Mouse (Mus musculus) c-Kit-positive CD71-positive TER-119-negative erythroid progenitor cells, embryonic 14.5 days (primary cell): Measurements from ENCODE around the gene Fcnb.

ENCODE experiments used
- DNase-seq: peaks from one replicate; pipeline ENCODE4 v3.0.0-alpha.2; 2013; ENCODE audit warnings: low read depth

Fcnb gene

GRCm38 (mm10) chr2:28084768-28085167 lies at the start of gene Fcnb:
TSS of gene Fcnb (minus strand) at chr2:28084885.
- DNase-seq: no peak

GRCm38 (mm10) chr2:28133833-28134232 lies 49.1 kb upstream of the Fcnb start:
- DNase-seq: no peak

GRCm38 (mm10) chr2:28132117-28132516 lies 47.4 kb upstream of the Fcnb start:
- DNase-seq: no peak

GRCm38 (mm10) chr2:28126763-28127438 lies 42.2 kb upstream of the Fcnb start:
- no peak for DNase-seq

- DNase-seq: no peak
Measured at GRCm38 (mm10) chr2:28123910-28124309, 39.2 kb upstream of the Fcnb start.

- no peak for DNase-seq
Measured at GRCm38 (mm10) chr2:28121309-28121708, 36.6 kb upstream of the Fcnb start.

GRCm38 (mm10) chr2:28120342-28120741 lies 35.7 kb upstream of the Fcnb start:
- DNase-seq: no peak

- no peak for DNase-seq
Measured at GRCm38 (mm10) chr2:28118518-28119116, 33.9 kb upstream of the Fcnb start.

GRCm38 (mm10) chr2:28117490-28118308 lies 33.0 kb upstream of the Fcnb start:
- DNase-seq: no peak

- DNase-seq: no peak
Measured at GRCm38 (mm10) chr2:28108763-28109162, 24.1 kb upstream of the Fcnb start.

- DNase-seq: no peak
Measured at GRCm38 (mm10) chr2:28106002-28106401, 21.3 kb upstream of the Fcnb start.

GRCm38 (mm10) chr2:28103653-28104052 lies 19.0 kb upstream of the Fcnb start:
- DNase-seq: no peak

GRCm38 (mm10) chr2:28101892-28102291 lies 17.2 kb upstream of the Fcnb start:
- no peak for DNase-seq

- peak; percentile 49 for DNase-seq
Measured at GRCm38 (mm10) chr2:28100796-28101483, 16.3 kb upstream of the Fcnb start.

- DNase-seq: no peak
Measured at GRCm38 (mm10) chr2:28098547-28099505, 14.1 kb upstream of the Fcnb start.

GRCm38 (mm10) chr2:28096751-28097309 lies 12.1 kb upstream of the Fcnb start:
- DNase-seq: no peak

GRCm38 (mm10) chr2:28092099-28092498 lies 7.4 kb upstream of the Fcnb start:
- no peak for DNase-seq

- DNase-seq: no peak
Measured at GRCm38 (mm10) chr2:28091042-28091441, 6.4 kb upstream of the Fcnb start.

- DNase-seq: no peak
Measured at GRCm38 (mm10) chr2:28090299-28091008, 5.8 kb upstream of the Fcnb start.

GRCm38 (mm10) chr2:28089095-28089494 lies 4.4 kb upstream of the Fcnb start:
- no peak for DNase-seq
